Mouse (Mus musculus): Measurements from ENCODE around the gene Ywhab. TPM values are rescaled to one million over a fixed set of nuclear protein-coding genes. Genes with fewer than 3 reads are reported as not detected.

Ywhab gene
- 10 to 100 TPM; 42.4 to 94.4 TPM for polyA plus RNA-seq (2012; fragmentation: generic; extraction: Trizol)

GRCm38 (mm10) chr2:163994654-163994976 lies at the start of gene Ywhab:
Gene Ywhab (plus strand): TSS chr2:163994960.

GRCm38 (mm10) chr2:164025150-164025549 lies 30.4 kb downstream of the Ywhab start, which contains the start of gene Pabpc1l:
Gene Pabpc1l (plus strand): TSS chr2:164025450.

Other genes with a start within 250 kb of the Ywhab start
- 1 to 10 TPM; 2.4 to 7.9 TPM for gene Ada, start 244.7 kb upstream of the Ywhab start, polyA plus RNA-seq (2012; fragmentation: generic; extraction: Trizol)
- 10 to 100 TPM in 1 of 2 experiments, under 1 TPM in 1; 0.67 to 69.5 TPM for gene Ccn5, start 174.1 kb upstream of the Ywhab start, polyA plus RNA-seq (2012; fragmentation: generic; extraction: Trizol)
- not detected for gene Kcnk15, start 141.3 kb upstream of the Ywhab start, polyA plus RNA-seq (2012; fragmentation: generic; extraction: Trizol)
- not detected for gene Rims4, start 76.3 kb upstream of the Ywhab start, polyA plus RNA-seq (2012; fragmentation: generic; extraction: Trizol)
- under 1 TPM; 0.06 to 0.44 TPM for gene Pabpc1l, start 30.5 kb downstream of the Ywhab start, polyA plus RNA-seq (2012; fragmentation: generic; extraction: Trizol)
- 1 to 10 TPM in 1 of 2 experiments, under 1 TPM in 1; 0.81 to 4.3 TPM for gene Stk4, start 75.4 kb downstream of the Ywhab start, polyA plus RNA-seq (2012; fragmentation: generic; extraction: Trizol)
- 10 to 100 TPM; 10.2 to 26.3 TPM for gene Tomm34, start 76.2 kb downstream of the Ywhab start, polyA plus RNA-seq (2012; fragmentation: generic; extraction: Trizol)
- not detected for gene Kcns1, start 176.2 kb downstream of the Ywhab start, polyA plus RNA-seq (2012; fragmentation: generic; extraction: Trizol)
- not detected for gene Wfdc5, start 187.8 kb downstream of the Ywhab start, polyA plus RNA-seq (2012; fragmentation: generic; extraction: Trizol)
- not detected for gene Wfdc12, start 195.6 kb downstream of the Ywhab start, polyA plus RNA-seq (2012; fragmentation: generic; extraction: Trizol)
- gene Wfdc15a, start 205.2 kb downstream of the Ywhab start, polyA plus RNA-seq (2012; fragmentation: generic; extraction: Trizol), result under 1 TPM in 1 of 2 experiments, not detected in 1; 0.17 TPM
- not detected for gene Wfdc15b, start 226.7 kb downstream of the Ywhab start, polyA plus RNA-seq (2012; fragmentation: generic; extraction: Trizol)
- not detected for gene Svs2, start 243.5 kb downstream of the Ywhab start, polyA plus RNA-seq (2012; fragmentation: generic; extraction: Trizol)

All from C3H10T1/2 (cell line).